Mouse (Mus musculus): ENCODE measurements around the gene Tecpr1. TPM values are rescaled to one million over a fixed set of nuclear protein-coding genes. Genes with fewer than 3 reads are reported as not detected.

Tecpr1 gene
- 27.4 and 30.7 TPM in 2 replicates for polyA plus RNA-seq (2016; fragmentation: Nextera tagmentation; extraction: Ambion mirVana)

GRCm38 (mm10) chr5:144223503-144223862 lies at the start of gene Tecpr1:
Gene Tecpr1, minus strand, starts transcription at chr5:144223615.
- Histone ChIP-seq H3K27me3 (no peaks in the 10 kb centered on the region), H3K4me3 (peak within 1 kb of the TSS; percentile 68), H3K4me1 (peaks cover 15% of the 10 kb centered on the region), H3K4me2 (replicated peaks) (peak within 1 kb of the TSS; percentile 86), H3K27ac (peak within 1 kb of the TSS; percentile 17), H3K9ac (peak within 1 kb of the TSS; percentile 58), H3K9me3 (no peaks in the 10 kb centered on the region), H3K36me3 (no peaks in the 10 kb centered on the region)
- WGBS = under 1% methylated on average over 30 of the region's 37 CpGs
- ATAC-seq (ENCODE audit: insufficient number of reproducible peaks, insufficient read depth, low FRiP score, low TSS enrichment) = peak; percentile 93

- peaks cover 17% of the 10 kb centered on the region for H3K36me3 ChIP-seq
- H3K4me3 ChIP-seq = no peak overlapping the region
- no peak overlapping the region for H3K27ac ChIP-seq
- no peaks in the 10 kb centered on the region for H3K9me3 ChIP-seq
- 67% methylated on average over 5 of the region's 5 CpGs for WGBS
- no peak overlapping the region for H3K4me2 ChIP-seq (replicated peaks)
- no peaks in the 10 kb centered on the region for H3K4me1 ChIP-seq
- H3K9ac ChIP-seq = no peak overlapping the region
- no peak for ATAC-seq (ENCODE audit: insufficient number of reproducible peaks, insufficient read depth, low FRiP score, low TSS enrichment)
- H3K27me3 ChIP-seq = no peaks in the 10 kb centered on the region
Observed at GRCm38 (mm10) chr5:144271772-144272171, 48.4 kb upstream of the Tecpr1 start.

GRCm38 (mm10) chr5:144271118-144271517 lies 47.7 kb upstream of the Tecpr1 start:
- no peak overlapping the region for H3K4me2 ChIP-seq (replicated peaks)
- H3K27ac ChIP-seq = no peak overlapping the region
- H3K9me3 ChIP-seq = no peaks in the 10 kb centered on the region
- H3K27me3 ChIP-seq = no peaks in the 10 kb centered on the region
- H3K9ac ChIP-seq = no peak overlapping the region
- 79% methylated on average over 3 of the region's 3 CpGs for WGBS
- H3K36me3 ChIP-seq = peaks cover 24% of the 10 kb centered on the region
- no peaks in the 10 kb centered on the region for H3K4me1 ChIP-seq
- no peak overlapping the region for H3K4me3 ChIP-seq
- no peak for ATAC-seq (ENCODE audit: insufficient number of reproducible peaks, insufficient read depth, low FRiP score, low TSS enrichment)

GRCm38 (mm10) chr5:144270420-144270819 lies 47.0 kb upstream of the Tecpr1 start:
- no peak overlapping the region for H3K4me3 ChIP-seq
- no peaks in the 10 kb centered on the region for H3K4me1 ChIP-seq
- no peak for ATAC-seq (ENCODE audit: insufficient number of reproducible peaks, insufficient read depth, low FRiP score, low TSS enrichment)
- H3K9me3 ChIP-seq = no peaks in the 10 kb centered on the region
- H3K4me2 ChIP-seq (replicated peaks) = no peak overlapping the region
- H3K36me3 ChIP-seq = peaks cover 26% of the 10 kb centered on the region
- no peaks in the 10 kb centered on the region for H3K27me3 ChIP-seq
- no peak overlapping the region for H3K27ac ChIP-seq
- H3K9ac ChIP-seq = no peak overlapping the region
- 95% methylated on average over 8 of the region's 8 CpGs for WGBS

- WGBS = 88% methylated on average over 7 of the region's 7 CpGs
- no peak for ATAC-seq (ENCODE audit: insufficient number of reproducible peaks, insufficient read depth, low FRiP score, low TSS enrichment)
Observed at GRCm38 (mm10) chr5:144269926-144270325, 46.5 kb upstream of the Tecpr1 start.

GRCm38 (mm10) chr5:144267535-144268241 lies 44.3 kb upstream of the Tecpr1 start:
- Histone ChIP-seq H3K9me3 (no peaks in the 10 kb centered on the region), H3K4me2 (replicated peaks) (no peak overlapping the region), H3K4me3 (no peak overlapping the region), H3K27me3 (no peaks in the 10 kb centered on the region), H3K27ac (no peak overlapping the region), H3K36me3 (peaks cover 46% of the 10 kb centered on the region), H3K4me1 (no peaks in the 10 kb centered on the region), H3K9ac (no peak overlapping the region)
- WGBS = 81% methylated on average over 8 of the region's 8 CpGs
- ATAC-seq (ENCODE audit: insufficient number of reproducible peaks, insufficient read depth, low FRiP score, low TSS enrichment) = no peak; the same call in 1 of the 2 replicates

More at GRCm38 (mm10) chr5:144269926-144270325, 46.5 kb upstream of the Tecpr1 start:
- H3K36me3 ChIP-seq = peaks cover 29% of the 10 kb centered on the region
- H3K4me2 ChIP-seq (replicated peaks) = no peak overlapping the region
- no peaks in the 10 kb centered on the region for H3K9me3 ChIP-seq
- H3K27me3 ChIP-seq = no peaks in the 10 kb centered on the region
- no peak overlapping the region for H3K27ac ChIP-seq
- no peak overlapping the region for H3K4me3 ChIP-seq
- no peak overlapping the region for H3K9ac ChIP-seq
- H3K4me1 ChIP-seq = no peaks in the 10 kb centered on the region

- Histone ChIP-seq H3K4me3 (no peak overlapping the region), H3K27me3 (no peaks in the 10 kb centered on the region), H3K4me1 (peaks cover 18% of the 10 kb centered on the region), H3K27ac (no peak overlapping the region), H3K9ac (no peak overlapping the region), H3K9me3 (no peaks in the 10 kb centered on the region), H3K36me3 (peaks cover 60% of the 10 kb centered on the region), H3K4me2 (replicated peaks) (no peak overlapping the region)
- ATAC-seq (ENCODE audit: insufficient number of reproducible peaks, insufficient read depth, low FRiP score, low TSS enrichment) = no peak
- 78% methylated on average over 13 of the region's 13 CpGs for WGBS
Observed at GRCm38 (mm10) chr5:144263496-144263895, 40.1 kb upstream of the Tecpr1 start.

GRCm38 (mm10) chr5:144263082-144263481 lies 39.7 kb upstream of the Tecpr1 start:
- ATAC-seq (ENCODE audit: insufficient number of reproducible peaks, insufficient read depth, low FRiP score, low TSS enrichment) = no peak
- H3K4me2 ChIP-seq (replicated peaks) = no peak overlapping the region
- no peaks in the 10 kb centered on the region for H3K9me3 ChIP-seq
- no peak overlapping the region for H3K27ac ChIP-seq
- peaks cover 22% of the 10 kb centered on the region for H3K4me1 ChIP-seq
- peaks cover 58% of the 10 kb centered on the region for H3K36me3 ChIP-seq
- H3K27me3 ChIP-seq = no peaks in the 10 kb centered on the region
- WGBS = 78% methylated on average over 9 of the region's 9 CpGs
- H3K4me3 ChIP-seq = no peak overlapping the region
- H3K9ac ChIP-seq = no peak overlapping the region

GRCm38 (mm10) chr5:144261829-144262228 lies 38.4 kb upstream of the Tecpr1 start:
- Histone ChIP-seq H3K27ac (no peak overlapping the region), H3K36me3 (peaks cover 46% of the 10 kb centered on the region), H3K27me3 (no peaks in the 10 kb centered on the region), H3K9ac (no peak overlapping the region), H3K4me1 (peaks cover 35% of the 10 kb centered on the region), H3K9me3 (no peaks in the 10 kb centered on the region), H3K4me2 (replicated peaks) (no peak overlapping the region), H3K4me3 (no peak overlapping the region)
- ATAC-seq (ENCODE audit: insufficient number of reproducible peaks, insufficient read depth, low FRiP score, low TSS enrichment) = no peak
- WGBS = 87% methylated on average over 5 of the region's 5 CpGs

GRCm38 (mm10) chr5:144261309-144261708 lies 37.9 kb upstream of the Tecpr1 start:
- no peak overlapping the region for H3K4me3 ChIP-seq
- H3K36me3 ChIP-seq = peaks cover 41% of the 10 kb centered on the region
- no peak for ATAC-seq (ENCODE audit: insufficient number of reproducible peaks, insufficient read depth, low FRiP score, low TSS enrichment)
- H3K9ac ChIP-seq = no peak overlapping the region
- H3K27me3 ChIP-seq = no peaks in the 10 kb centered on the region
- H3K4me2 ChIP-seq (replicated peaks) = no peak overlapping the region
- H3K9me3 ChIP-seq = no peaks in the 10 kb centered on the region
- H3K27ac ChIP-seq = no peak overlapping the region
- WGBS = 78% methylated on average over 9 of the region's 9 CpGs
- peaks cover 38% of the 10 kb centered on the region for H3K4me1 ChIP-seq

- Histone ChIP-seq H3K36me3 (peaks cover 37% of the 10 kb centered on the region), H3K9ac (no peak overlapping the region), H3K4me1 (peaks cover 38% of the 10 kb centered on the region), H3K4me2 (replicated peaks) (no peak overlapping the region), H3K9me3 (no peaks in the 10 kb centered on the region), H3K27ac (no peak overlapping the region), H3K4me3 (no peak overlapping the region), H3K27me3 (no peaks in the 10 kb centered on the region)
- no peak for ATAC-seq (ENCODE audit: insufficient number of reproducible peaks, insufficient read depth, low FRiP score, low TSS enrichment)
- 79% methylated on average over 8 of the region's 8 CpGs for WGBS
Observed at GRCm38 (mm10) chr5:144260464-144260863, 37.0 kb upstream of the Tecpr1 start.

- ATAC-seq (ENCODE audit: insufficient number of reproducible peaks, insufficient read depth, low FRiP score, low TSS enrichment) = no peak
- 80% methylated on average over 6 of the region's 6 CpGs for WGBS
- peaks cover 27% of the 10 kb centered on the region for H3K36me3 ChIP-seq
- H3K4me2 ChIP-seq (replicated peaks) = peak overlapping the region; percentile 72
- H3K27ac ChIP-seq = no peak overlapping the region
- H3K9ac ChIP-seq = no peak overlapping the region
- H3K4me3 ChIP-seq = no peak overlapping the region
- H3K27me3 ChIP-seq = no peaks in the 10 kb centered on the region
- peaks cover 42% of the 10 kb centered on the region for H3K4me1 ChIP-seq
- no peaks in the 10 kb centered on the region for H3K9me3 ChIP-seq
Observed at GRCm38 (mm10) chr5:144259228-144259627, 35.8 kb upstream of the Tecpr1 start.

Measured in embryonic facial prominence, embryonic 12.5 days (tissue).